In the genomic region with DNA sequence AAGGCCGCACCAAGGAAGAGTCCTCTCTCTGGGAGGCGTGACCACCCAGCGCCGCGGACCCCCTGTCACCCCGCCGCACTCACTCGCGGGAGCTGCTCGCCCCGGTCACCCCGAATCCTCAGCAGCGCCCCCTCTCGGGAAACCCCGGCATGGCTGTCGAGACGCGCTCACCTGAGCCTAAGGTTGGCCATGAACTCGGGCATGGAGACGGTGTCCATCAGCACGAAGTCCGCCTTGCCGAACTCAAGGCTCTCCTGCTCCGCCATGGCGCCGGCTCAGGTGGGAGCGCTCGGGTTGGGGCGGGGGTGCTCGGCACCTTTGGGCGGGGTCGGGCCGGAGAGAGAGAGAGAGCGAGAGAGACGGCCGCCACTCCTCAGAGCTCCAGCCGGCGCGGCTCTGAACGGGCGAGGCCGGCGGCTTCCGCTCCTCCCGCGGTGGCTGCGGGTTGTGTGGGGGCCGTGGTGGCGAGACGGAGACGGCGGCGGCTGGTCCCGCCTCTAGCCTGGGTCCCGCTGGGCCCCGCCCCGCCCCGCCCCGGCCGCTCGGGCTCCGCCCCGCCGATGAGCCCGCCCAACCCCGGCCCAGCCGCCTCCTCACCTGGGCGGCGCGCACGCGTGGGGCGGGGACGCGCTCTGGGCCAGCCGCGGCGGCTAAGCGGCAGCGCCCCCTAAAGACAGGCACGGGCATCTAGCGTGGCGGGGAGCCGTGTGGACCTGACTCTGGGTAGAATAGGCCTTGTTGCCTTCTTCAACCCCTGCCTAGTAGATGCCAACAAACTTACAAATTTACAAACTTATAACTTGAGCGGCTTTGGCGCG, we compare ENCODE assay signal across 8 mouse cellular contexts. TPM values are rescaled to one million over a fixed set of nuclear protein-coding genes. Genes with fewer than 3 reads are reported as not detected.
A peak's percentile ranks its signal among the peaks of the same experiment; 100 is the strongest.
DNase-seq lines count a peak whose midpoint lies in the region; ATAC-seq and TF ChIP-seq lines count a peak whose summit lies in the region.

Gene Myo1d, minus strand, starts transcription at position 499 of the 818 bp plus-strand sequence.

- H3K27me3 ChIP-seq in forebrain, embryonic 16.5 days (replicated peaks; ENCODE audit: control insufficient read depth, insufficient read depth, low read length), result no peaks in the 10 kb centered on the region
- no peaks in the 10 kb centered on the region for H3K27me3 ChIP-seq in liver, postnatal 0 days (ENCODE audit: insufficient read depth, low read length)
- no peaks in the 10 kb centered on the region for H3K27me3 ChIP-seq in neural tube, embryonic 14.5 days (ENCODE audit: control insufficient read depth, insufficient read depth, low read length)
- no peaks in the 10 kb centered on the region for H3K27me3 ChIP-seq in testis, adult 2 months (ENCODE audit: control insufficient read depth, insufficient read depth, low read length)

- intact Hi-C loops in heart, postnatal 25 days (cut with DNase I), result loop anchor here (2.0 kb wide), 1 partner anchor 37 kb away; no protein-coding TSS in a partner anchor

- in situ Hi-C loops in ES-E14 (cut with MboI; ENCODE audit: low sequenced_read_pairs in 2 of 2, unreplicated experiment in 2 of 2), result no loop called here

- no peaks in the 10 kb centered on the region for H3K36me3 ChIP-seq in ES-E14 (ENCODE audit: control insufficient read depth, insufficient read depth, low read length, poor library complexity, severe bottlenecking)
- H3K36me3 ChIP-seq in forebrain, embryonic 16.5 days (ENCODE audit: control insufficient read depth, insufficient read depth), result no peaks in the 10 kb centered on the region
- no peaks in the 10 kb centered on the region for H3K36me3 ChIP-seq in liver, postnatal 0 days (replicated peaks; ENCODE audit: insufficient read depth, low read length)
- no peaks in the 10 kb centered on the region for H3K36me3 ChIP-seq in neural tube, embryonic 14.5 days (ENCODE audit: control insufficient read depth, insufficient read depth, low read length)
- H3K36me3 ChIP-seq in testis, adult 2 months (ENCODE audit: control insufficient read depth, insufficient read depth, low read length), result no peaks in the 10 kb centered on the region

- peak within 1 kb of the TSS; percentile 76 for H3K4me2 ChIP-seq in forebrain, embryonic 16.5 days (ENCODE audit: low read length)
- peak within 1 kb of the TSS; percentile 91 for H3K4me2 ChIP-seq in liver, postnatal 0 days (ENCODE audit: low read depth, low read length)
- peak within 1 kb of the TSS; percentile 84 for H3K4me2 ChIP-seq in neural tube, embryonic 14.5 days (ENCODE audit: low read depth, low read length)

- DNase-seq in ES-E14 (ENCODE audit: low read depth, low spot score), result peak; percentile 79
- peak; percentile 88 to 97 for DNase-seq in cerebellum, adult 18-20 months
- peak; percentile 77 for DNase-seq in heart, postnatal 25 days (ENCODE audit: low spot score)
- DNase-seq in layer of hippocampus, adult 11-12 months (ENCODE audit: low spot score), result peak; percentile 84
- DNase-seq in liver, postnatal 0 days, result peak; percentile 95

- no peak for TF ChIP-seq EP300 in liver, postnatal 0 days (IDR thresholded peaks at IDR 0.05; ENCODE audit: low read depth)

- H3K4me1 ChIP-seq in ES-E14 (ENCODE audit: control insufficient read depth in 2 of 2, insufficient read depth in 2 of 2, low read length in 2 of 2, poor library complexity in 1 of 2), result peaks cover 0 to 6% of the 10 kb centered on the region in 2 experiments; a peak in 2 of 4 replicates
- peaks cover 7% of the 10 kb centered on the region for H3K4me1 ChIP-seq in forebrain, embryonic 16.5 days (replicated peaks; ENCODE audit: control insufficient read depth, insufficient read depth, low read length)
- H3K4me1 ChIP-seq in liver, postnatal 0 days (ENCODE audit: insufficient read depth), result peaks cover 15% of the 10 kb centered on the region; the same call in 1 of the 2 replicates
- peaks cover 3% of the 10 kb centered on the region; the same call in 1 of the 2 replicates for H3K4me1 ChIP-seq in neural tube, embryonic 14.5 days (ENCODE audit: control insufficient read depth, insufficient read depth, low read length)
- H3K4me1 ChIP-seq in testis, adult 2 months (ENCODE audit: control insufficient read depth, insufficient read depth, low read length), result peaks cover 3% of the 10 kb centered on the region

- H3K4me3 ChIP-seq in ES-E14 (ENCODE audit: insufficient read depth in 1 of 2, low read depth in 1 of 2, low read length in 2 of 2, poor library complexity in 1 of 2, severe bottlenecking in 1 of 2), result peak within 1 kb of the TSS; percentile 84 to 96
- peak within 1 kb of the TSS; percentile 74 for H3K4me3 ChIP-seq in forebrain, embryonic 16.5 days (replicated peaks; ENCODE audit: low read length)
- peak within 1 kb of the TSS; percentile 92 for H3K4me3 ChIP-seq in liver, postnatal 0 days (ENCODE audit: low read depth, low read length)
- peak within 1 kb of the TSS; percentile 66 for H3K4me3 ChIP-seq in neural tube, embryonic 14.5 days (ENCODE audit: low read depth, low read length)
- peak within 1 kb of the TSS; percentile 86 for H3K4me3 ChIP-seq in testis, adult 2 months (ENCODE audit: control insufficient read depth, low read depth, low read length)

- peak; percentile 56 for TF ChIP-seq POLR2A in testis, adult 2 months (IDR thresholded peaks at IDR 0.05; ENCODE audit: control insufficient read depth, low read depth, low read length)

- peak within 1 kb of the TSS; percentile 68; the same call in 1 of the 2 replicates for H3K27ac ChIP-seq in ES-E14 (ENCODE audit: insufficient read depth, low read depth, low read length, poor library complexity, severe bottlenecking)
- H3K27ac ChIP-seq in forebrain, embryonic 16.5 days (ENCODE audit: low read length), result no peak within 1 kb of the TSS
- peak within 1 kb of the TSS; percentile 96 for H3K27ac ChIP-seq in liver, postnatal 0 days (ENCODE audit: low read depth)
- H3K27ac ChIP-seq in neural tube, embryonic 14.5 days (ENCODE audit: low read depth, low read length), result no peak within 1 kb of the TSS
- no peak within 1 kb of the TSS; the same call in 1 of the 2 replicates for H3K27ac ChIP-seq in testis, adult 2 months (ENCODE audit: control insufficient read depth, insufficient read depth, low read depth, low read length)

- under 1% methylated on average over 82 of the region's 87 CpGs for WGBS in forebrain, embryonic 16.5 days
- under 1% methylated on average over 64 of the region's 87 CpGs for WGBS in liver, postnatal 0 days (ENCODE audit: insufficient replicate concordance)
- 1% methylated on average over 52 of the region's 87 CpGs for WGBS in neural tube, embryonic 14.5 days

- H3K9ac ChIP-seq in ES-E14 (ENCODE audit: insufficient read depth, low read depth, low read length, poor library complexity, severe bottlenecking), result peak within 1 kb of the TSS; percentile 83
- peak within 1 kb of the TSS; percentile 68 for H3K9ac ChIP-seq in forebrain, embryonic 16.5 days (replicated peaks; ENCODE audit: low read depth, low read length)
- peak within 1 kb of the TSS; percentile 86 for H3K9ac ChIP-seq in liver, postnatal 0 days (replicated peaks)
- peak within 1 kb of the TSS; percentile 62 for H3K9ac ChIP-seq in neural tube, embryonic 14.5 days (replicated peaks; ENCODE audit: low read depth, low read length)

- peak; percentile 96 for ATAC-seq in forebrain, embryonic 16.5 days
- ATAC-seq in liver, postnatal 0 days, result peak; percentile 94
- ATAC-seq in neural tube, embryonic 14.5 days (ENCODE audit: low read depth), result peak; percentile 95

- no peaks in the 10 kb centered on the region for H3K9me3 ChIP-seq in ES-E14 (ENCODE audit: control insufficient read depth, insufficient read depth, low read depth, low read length)
- no peaks in the 10 kb centered on the region for H3K9me3 ChIP-seq in forebrain, embryonic 16.5 days (ENCODE audit: control insufficient read depth, low read length)
- H3K9me3 ChIP-seq in liver, postnatal 0 days (ENCODE audit: low read length), result no peaks in the 10 kb centered on the region
- no peaks in the 10 kb centered on the region for H3K9me3 ChIP-seq in neural tube, embryonic 14.5 days (ENCODE audit: control insufficient read depth, low read length)

- peak; percentile 87 for TF ChIP-seq CTCF in liver, postnatal 0 days (IDR thresholded peaks at IDR 0.05; ENCODE audit: low read depth)
- peak; percentile 84 for TF ChIP-seq CTCF in testis, adult 2 months (IDR thresholded peaks at IDR 0.05; ENCODE audit: control insufficient read depth, insufficient read depth, insufficient replicate concordance, low read depth, low read length)

TF ChIP-seq in ES-E14, 5 proteins besides CTCF, POLR2A, EP300 and RAD21:
- TF ChIP-seq ZNF384 (IDR thresholded peaks at IDR 0.05; ENCODE audit: low read depth, low read length), result no peak
- no peak for TF ChIP-seq HCFC1 (IDR thresholded peaks at IDR 0.05; ENCODE audit: borderline replicate concordance, insufficient read depth, low read length)
- no peak for TF ChIP-seq CHD2 (IDR thresholded peaks at IDR 0.05; ENCODE audit: low read depth, low read length)
- TF ChIP-seq MAFK (IDR thresholded peaks at IDR 0.05; ENCODE audit: insufficient read depth, low read depth, low read length), result no peak
- TF ChIP-seq ZC3H11A (IDR thresholded peaks at IDR 0.05; ENCODE audit: borderline replicate concordance, low read depth, low read length), result no peak

RNA-seq across cellular contexts. Expression of gene Myo1d, which starts in this region (rescaled TPM):
- 2.7 and 2.9 TPM in 2 replicates for total RNA-seq in ES-E14 (2012; rRNA removed)
- polyA plus RNA-seq in forebrain, embryonic 16.5 days (2015; fragmentation: Nextera tagmentation; extraction: Ambion mirVana), result 1.7 and 2.2 TPM in 2 replicates
- total RNA-seq in heart, postnatal 25 days (2021), result 10 to 100 TPM in 1 of 2 experiments, 1 to 10 TPM in 1; 8.7 to 10.9 TPM
- polyA plus RNA-seq in liver, postnatal 0 days (2015; fragmentation: Nextera tagmentation; extraction: Ambion mirVana), result 4.5 and 4.6 TPM in 2 replicates
- 2.4 and 2.9 TPM in 2 replicates for polyA plus RNA-seq in neural tube, embryonic 14.5 days (2014; fragmentation: Nextera tagmentation; extraction: Ambion mirVana)
- 4.4 and 4.6 TPM in 2 replicates for polyA plus RNA-seq in testis, adult 2 months (2012; rRNA removed)

Comparison
In these comparisons a context has a peak if more than half of its experiments do, and no peak if none do; other contexts are left out.
1. H3K27ac ChIP-seq: peak in ES-E14 (single experiment) and liver, postnatal 0 days (single experiment); none in forebrain, embryonic 16.5 days (single experiment), neural tube, embryonic 14.5 days (single experiment) and testis, adult 2 months (single experiment).
2. Peak in every context shown above with its lines, with median percentiles within 50 percentile points of each other: DNase-seq, H3K4me3 ChIP-seq, H3K9ac ChIP-seq, ATAC-seq and H3K4me2 ChIP-seq.